Mouse (Mus musculus) spleen, adult 12 weeks (tissue): ENCODE measurements around the gene Elp4.

Experiments
- DNase-seq: peaks from one replicate; pipeline ENCODE4 v3.0.0; 2022; ENCODE audit warnings: low spot score

Elp4 gene

DNA sequence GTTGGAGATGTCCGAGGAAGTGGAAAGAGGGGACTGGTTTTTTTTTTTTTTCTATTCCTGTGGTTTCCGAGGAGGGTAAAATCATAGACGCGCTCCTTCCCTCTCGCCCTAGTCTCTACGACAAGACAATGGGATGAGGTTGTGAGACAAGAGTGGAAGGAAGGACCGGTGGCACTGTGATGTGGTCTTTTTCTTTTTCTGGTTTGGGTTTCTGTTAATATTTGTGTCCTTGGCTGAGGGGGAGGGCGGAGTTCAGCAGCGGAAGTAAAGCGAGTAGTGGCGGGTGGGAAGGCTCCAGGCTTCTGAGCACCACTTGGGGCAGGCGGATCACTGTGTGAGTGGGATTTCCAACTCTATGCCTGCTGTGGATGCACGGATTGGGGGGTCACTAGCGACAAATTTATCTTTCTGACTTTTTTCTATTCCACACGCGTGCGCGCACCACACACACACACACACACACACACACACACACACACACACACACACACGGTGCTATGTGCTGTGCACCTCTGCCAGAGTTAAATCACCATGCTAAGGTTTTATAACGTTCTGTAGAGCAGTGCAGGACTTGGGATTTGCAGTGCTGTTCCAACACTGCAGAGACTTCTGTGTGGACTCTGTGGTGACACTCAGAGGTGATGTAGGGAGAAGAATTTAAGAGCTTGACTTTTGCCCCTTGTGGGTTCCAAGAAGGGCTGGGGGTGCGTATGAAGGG, 221.6 kb downstream of the Elp4 start:
- no peak for DNase-seq

GRCm38 (mm10) chr2:105682011-105682501, 222.3 kb downstream of the Elp4 start:
- DNase-seq = no peak

DNA sequence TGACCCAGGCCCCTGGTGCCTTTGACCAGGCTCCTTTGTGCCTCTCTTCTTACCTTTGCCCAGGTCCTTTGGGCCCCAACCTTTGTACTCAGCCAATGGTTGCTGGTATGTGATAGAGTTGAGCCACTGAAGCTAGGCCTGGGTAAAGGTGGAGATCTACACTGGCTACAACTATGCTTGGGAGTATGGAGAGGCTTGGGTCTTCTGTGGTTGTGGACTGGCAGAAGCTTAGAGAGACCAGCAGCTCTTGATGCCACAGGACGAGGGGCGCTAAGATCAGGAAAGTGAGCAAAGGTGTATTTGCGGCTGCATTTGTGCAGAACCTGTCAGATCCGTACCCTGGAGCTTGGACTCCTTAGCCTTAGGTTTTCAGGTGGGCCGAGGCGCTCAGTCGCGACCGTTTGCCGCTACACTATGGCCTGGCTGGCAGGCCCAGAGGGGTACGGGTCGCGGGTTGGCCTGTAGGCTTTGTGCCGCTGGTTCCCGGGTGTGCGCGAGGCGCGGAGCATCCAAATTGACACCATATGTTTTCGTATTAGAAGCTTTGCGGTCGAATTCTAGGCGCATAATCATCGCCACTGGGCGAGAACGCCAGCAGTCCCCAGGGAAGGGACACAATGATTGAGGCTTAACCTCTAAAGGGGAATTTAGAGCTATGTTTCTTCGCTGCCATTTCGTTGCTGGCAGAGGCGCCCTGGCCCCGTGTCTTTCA, 223.2 kb downstream of the Elp4 start:
- DNase-seq = no peak

GRCm38 (mm10) chr2:105680146-105680998, 224.0 kb downstream of the Elp4 start:
- no peak for DNase-seq

GRCm38 (mm10) chr2:105679331-105679730, 225.0 kb downstream of the Elp4 start:
- DNase-seq = no peak

GRCm38 (mm10) chr2:105678880-105679321, 225.5 kb downstream of the Elp4 start:
- DNase-seq = no peak

- DNase-seq = no peak
Measured at GRCm38 (mm10) chr2:105678306-105678705, 226.1 kb downstream of the Elp4 start.

- DNase-seq = no peak
Measured at GRCm38 (mm10) chr2:105677434-105678105, 226.8 kb downstream of the Elp4 start.

GRCm38 (mm10) chr2:105676909-105677433, 227.4 kb downstream of the Elp4 start:
- DNase-seq = no peak

- no peak for DNase-seq
Measured at GRCm38 (mm10) chr2:105676080-105676908, 228.1 kb downstream of the Elp4 start.

GRCm38 (mm10) chr2:105675730-105676079, 228.7 kb downstream of the Elp4 start:
- no peak for DNase-seq

GRCm38 (mm10) chr2:105674875-105675729, 229.3 kb downstream of the Elp4 start:
- DNase-seq = no peak

- no peak for DNase-seq
Measured at GRCm38 (mm10) chr2:105674061-105674874, 230.1 kb downstream of the Elp4 start.

DNA sequence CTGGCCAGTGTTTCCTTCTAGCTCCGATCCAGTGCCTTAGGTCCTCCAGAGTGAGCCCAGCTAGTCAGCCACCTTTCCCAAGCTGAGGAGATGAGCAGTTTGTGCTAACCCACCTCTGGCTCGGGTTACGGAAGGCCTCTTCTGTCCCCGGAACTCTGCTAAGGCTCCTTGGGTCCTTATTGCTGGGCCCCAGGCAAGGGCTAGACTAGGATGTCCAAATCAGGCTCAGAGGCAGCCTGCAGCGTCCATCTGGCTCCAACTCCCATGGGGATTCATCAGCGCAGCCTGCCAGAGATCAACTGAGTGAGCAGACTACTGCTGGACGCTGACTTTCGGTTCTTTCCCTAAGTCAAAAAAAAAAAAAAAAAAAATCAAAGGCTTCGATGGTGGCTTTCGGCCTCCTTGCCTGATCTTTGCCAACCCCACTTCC, 230.7 kb downstream of the Elp4 start:
- DNase-seq = no peak

- DNase-seq = no peak
Measured at GRCm38 (mm10) chr2:105673054-105673453, 231.3 kb downstream of the Elp4 start.

DNA sequence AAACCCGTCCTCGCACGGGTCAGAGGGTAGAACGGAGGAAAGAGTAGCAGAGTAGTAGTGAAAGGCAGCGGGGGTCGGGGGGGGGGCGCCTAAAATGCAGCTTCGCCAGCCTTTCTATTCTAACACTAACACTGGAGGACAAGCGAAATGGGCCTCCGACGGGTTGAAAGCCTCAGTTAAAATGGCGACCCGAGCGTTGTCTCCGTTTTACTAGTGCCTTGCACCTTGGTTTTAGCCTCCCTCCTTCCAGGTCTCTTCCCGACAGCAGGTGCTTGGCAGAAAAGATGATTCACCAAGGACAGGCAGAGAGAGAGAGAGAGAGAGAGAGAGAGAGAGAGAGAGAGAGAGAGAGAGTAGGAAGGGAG, 231.8 kb downstream of the Elp4 start:
- DNase-seq = no peak

DNA sequence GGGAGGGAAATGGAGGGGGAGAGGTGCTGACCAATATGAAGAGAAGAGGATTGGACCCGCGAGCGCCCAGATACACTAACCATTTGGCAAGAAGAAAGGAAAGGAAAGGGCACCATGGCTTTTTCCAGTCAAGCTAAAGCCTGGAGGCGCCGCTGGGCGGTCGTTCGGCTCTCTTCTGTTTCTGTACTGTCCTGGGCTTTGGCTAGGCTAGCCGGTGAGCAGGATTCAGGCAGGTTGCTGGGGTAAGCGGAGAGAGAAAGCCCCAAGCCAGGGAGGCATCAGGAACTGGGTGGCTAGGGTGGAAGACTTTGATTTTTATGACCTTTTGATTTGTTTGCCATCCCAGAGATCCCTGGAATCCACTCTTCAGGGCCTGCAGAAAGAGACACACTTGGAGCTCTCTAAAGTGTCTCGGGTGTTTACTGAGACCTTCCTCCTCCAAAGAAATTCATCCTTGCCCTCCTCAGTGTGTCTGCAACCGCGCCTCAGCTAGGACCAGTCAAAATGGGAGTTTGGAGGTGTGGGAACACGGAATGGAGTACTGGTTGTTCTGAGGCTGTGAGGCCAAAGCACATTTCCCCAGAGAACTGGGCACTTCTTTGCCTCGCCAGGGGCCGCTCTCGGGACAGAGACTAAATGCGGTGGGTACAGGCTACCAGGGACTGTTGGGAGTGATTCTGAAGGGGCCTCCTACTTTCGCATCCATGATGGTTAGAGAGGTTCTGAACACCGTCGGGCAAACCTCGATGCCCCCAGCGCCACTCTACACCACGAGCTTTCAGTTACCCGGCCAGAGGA, 232.4 kb downstream of the Elp4 start:
- no peak for DNase-seq
